Mouse (Mus musculus): Measurements from ENCODE around the gene Lin7a. TPM values are rescaled to one million over a fixed set of nuclear protein-coding genes. Genes with fewer than 3 reads are reported as not detected.

The Lin7a gene
- 1.6 and 1.9 TPM in 2 replicates for polyA plus RNA-seq (2015; fragmentation: Nextera tagmentation; extraction: Ambion mirVana)

GRCm38 (mm10) chr10:107271321-107272130 lies at the start of gene Lin7a:
Gene Lin7a (plus strand): TSS chr10:107271686.
- Histone ChIP-seq H3K9ac (peak within 1 kb of the TSS; percentile 78), H3K4me2 (peak within 1 kb of the TSS; percentile 99), H3K9me3 (no peaks in the 10 kb centered on the region), H3K36me3 (no peaks in the 10 kb centered on the region), H3K27me3 (replicated peaks) (peaks cover 45% of the 10 kb centered on the region), H3K4me3 (peak within 1 kb of the TSS; percentile 70), H3K4me1 (peaks cover 6% of the 10 kb centered on the region; the same call in 1 of the 2 replicates), H3K27ac (replicated peaks) (no peak within 1 kb of the TSS)
- 1% methylated on average over 38 of the region's 38 CpGs for WGBS
- no peak; the same call in 1 of the 2 replicates for ATAC-seq (ENCODE audit: extremely low read depth, insufficient number of reproducible peaks, low FRiP score, low TSS enrichment)

DNA sequence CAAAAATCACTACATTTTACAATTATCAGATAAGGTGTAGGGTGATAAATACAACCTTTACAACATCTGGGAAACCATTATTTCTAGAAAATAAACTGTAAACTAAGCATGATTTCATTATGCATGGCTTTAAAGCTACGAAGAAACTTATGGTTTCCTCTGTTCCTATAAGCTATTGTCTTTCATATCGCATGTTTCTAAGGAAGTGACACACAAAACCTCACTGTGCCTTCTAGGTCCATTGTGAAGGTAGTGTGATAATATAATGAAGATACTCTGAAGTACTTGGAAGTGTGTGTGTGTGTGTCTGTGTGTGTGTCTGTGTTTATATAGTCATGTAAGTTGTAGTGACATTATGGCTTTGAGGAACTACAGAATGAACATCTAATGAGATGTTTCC lies 49.8 kb upstream of the Lin7a start:
- Histone ChIP-seq H3K27me3 (replicated peaks) (no peaks in the 10 kb centered on the region), H3K4me3 (no peak overlapping the region), H3K9ac (no peak overlapping the region), H3K4me2 (no peak overlapping the region), H3K9me3 (no peaks in the 10 kb centered on the region), H3K36me3 (no peaks in the 10 kb centered on the region), H3K4me1 (no peaks in the 10 kb centered on the region), H3K27ac (replicated peaks) (no peak overlapping the region)
- 76% methylated on average over 2 of the region's 2 CpGs for WGBS
- ATAC-seq (ENCODE audit: extremely low read depth, insufficient number of reproducible peaks, low FRiP score, low TSS enrichment) = no peak

- no peaks in the 10 kb centered on the region for H3K4me1 ChIP-seq
- no peak overlapping the region for H3K9ac ChIP-seq
- ATAC-seq (ENCODE audit: extremely low read depth, insufficient number of reproducible peaks, low FRiP score, low TSS enrichment) = no peak
- H3K36me3 ChIP-seq = no peaks in the 10 kb centered on the region
- no peaks in the 10 kb centered on the region for H3K9me3 ChIP-seq
- no peaks in the 10 kb centered on the region for H3K27me3 ChIP-seq (replicated peaks)
- no peak overlapping the region for H3K4me2 ChIP-seq
- H3K4me3 ChIP-seq = no peak overlapping the region
- WGBS = 80% methylated on average over 8 of the region's 8 CpGs
- H3K27ac ChIP-seq (replicated peaks) = no peak overlapping the region
Observed at GRCm38 (mm10) chr10:107222406-107223185, 48.9 kb upstream of the Lin7a start.

DNA sequence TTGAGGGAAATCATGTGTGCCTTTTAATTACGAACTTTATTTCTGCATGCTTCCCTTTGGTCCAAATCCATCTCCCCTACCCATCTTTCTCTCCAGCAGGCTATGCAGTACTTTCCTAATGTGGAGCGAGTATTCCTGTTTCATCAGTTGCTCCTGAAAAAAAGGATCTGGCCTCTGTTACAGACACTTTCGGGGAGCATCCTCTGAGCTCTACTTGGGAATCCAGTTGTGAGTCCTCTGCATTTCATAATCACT lies 48.4 kb upstream of the Lin7a start:
- Histone ChIP-seq H3K27ac (replicated peaks) (no peak overlapping the region), H3K36me3 (no peaks in the 10 kb centered on the region), H3K9ac (no peak overlapping the region), H3K27me3 (replicated peaks) (no peaks in the 10 kb centered on the region), H3K4me1 (no peaks in the 10 kb centered on the region), H3K4me3 (no peak overlapping the region), H3K9me3 (no peaks in the 10 kb centered on the region), H3K4me2 (no peak overlapping the region)
- no peak for ATAC-seq (ENCODE audit: extremely low read depth, insufficient number of reproducible peaks, low FRiP score, low TSS enrichment)
- 75% methylated on average over 3 of the region's 3 CpGs for WGBS

- ATAC-seq (ENCODE audit: extremely low read depth, insufficient number of reproducible peaks, low FRiP score, low TSS enrichment) = no peak
- Histone ChIP-seq H3K4me1 (no peaks in the 10 kb centered on the region), H3K27me3 (replicated peaks) (no peaks in the 10 kb centered on the region), H3K27ac (replicated peaks) (no peak overlapping the region), H3K9ac (no peak overlapping the region), H3K36me3 (no peaks in the 10 kb centered on the region), H3K4me2 (no peak overlapping the region), H3K9me3 (no peaks in the 10 kb centered on the region), H3K4me3 (no peak overlapping the region)
- 71% methylated on average over 3 of the region's 3 CpGs for WGBS
Observed at GRCm38 (mm10) chr10:107223821-107224220, 47.7 kb upstream of the Lin7a start.

- no peak for ATAC-seq (ENCODE audit: extremely low read depth, insufficient number of reproducible peaks, low FRiP score, low TSS enrichment)
- Histone ChIP-seq H3K9me3 (no peaks in the 10 kb centered on the region), H3K36me3 (no peaks in the 10 kb centered on the region), H3K27ac (replicated peaks) (no peak overlapping the region), H3K4me3 (no peak overlapping the region), H3K27me3 (replicated peaks) (no peaks in the 10 kb centered on the region), H3K9ac (no peak overlapping the region), H3K4me2 (no peak overlapping the region), H3K4me1 (no peaks in the 10 kb centered on the region)
- WGBS = 80% methylated on average over 6 of the region's 6 CpGs
Observed at GRCm38 (mm10) chr10:107224596-107225330, 46.7 kb upstream of the Lin7a start.

GRCm38 (mm10) chr10:107225331-107225835 lies 46.1 kb upstream of the Lin7a start:
- H3K27ac ChIP-seq (replicated peaks) = no peak overlapping the region
- no peaks in the 10 kb centered on the region for H3K4me1 ChIP-seq
- H3K36me3 ChIP-seq = no peaks in the 10 kb centered on the region
- 80% methylated on average over 4 of the region's 4 CpGs for WGBS
- no peaks in the 10 kb centered on the region for H3K9me3 ChIP-seq
- no peak overlapping the region for H3K9ac ChIP-seq
- no peak overlapping the region for H3K4me3 ChIP-seq
- H3K4me2 ChIP-seq = no peak overlapping the region
- H3K27me3 ChIP-seq (replicated peaks) = no peaks in the 10 kb centered on the region
- no peak for ATAC-seq (ENCODE audit: extremely low read depth, insufficient number of reproducible peaks, low FRiP score, low TSS enrichment)

GRCm38 (mm10) chr10:107225871-107226270 lies 45.6 kb upstream of the Lin7a start:
- WGBS = 77% methylated on average over 4 of the region's 4 CpGs
- H3K4me2 ChIP-seq = no peak overlapping the region
- H3K36me3 ChIP-seq = no peaks in the 10 kb centered on the region
- no peak overlapping the region for H3K27ac ChIP-seq (replicated peaks)
- no peaks in the 10 kb centered on the region for H3K4me1 ChIP-seq
- no peaks in the 10 kb centered on the region for H3K9me3 ChIP-seq
- H3K4me3 ChIP-seq = no peak overlapping the region
- ATAC-seq (ENCODE audit: extremely low read depth, insufficient number of reproducible peaks, low FRiP score, low TSS enrichment) = no peak
- no peaks in the 10 kb centered on the region for H3K27me3 ChIP-seq (replicated peaks)
- no peak overlapping the region for H3K9ac ChIP-seq

GRCm38 (mm10) chr10:107227901-107228300 lies 43.6 kb upstream of the Lin7a start:
- no peaks in the 10 kb centered on the region for H3K36me3 ChIP-seq
- 86% methylated on average over 1 of the region's 1 CpGs for WGBS
- no peak for ATAC-seq (ENCODE audit: extremely low read depth, insufficient number of reproducible peaks, low FRiP score, low TSS enrichment)

DNA sequence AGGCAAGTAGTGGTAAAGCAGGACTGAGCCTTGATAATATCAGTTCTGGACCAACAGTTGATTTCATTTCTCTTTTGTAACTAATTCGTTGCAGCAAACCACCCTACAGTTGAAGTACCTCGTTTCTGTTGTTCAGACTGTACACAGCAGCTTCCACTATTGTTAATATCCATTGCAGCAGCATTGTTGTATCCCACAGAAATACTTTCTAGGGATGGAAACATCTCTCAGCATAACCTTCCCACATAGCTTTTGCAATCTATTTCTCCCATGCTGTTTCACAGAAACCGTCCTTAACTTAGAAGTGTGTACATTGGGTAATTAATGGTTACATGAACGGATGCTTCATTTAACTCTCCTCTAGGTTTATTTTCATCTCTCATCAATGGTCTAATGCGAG lies 42.7 kb upstream of the Lin7a start:
- no peak for ATAC-seq (ENCODE audit: extremely low read depth, insufficient number of reproducible peaks, low FRiP score, low TSS enrichment)
- 75% methylated on average over 5 of the region's 5 CpGs for WGBS

More at GRCm38 (mm10) chr10:107227901-107228300, 43.6 kb upstream of the Lin7a start:
- Histone ChIP-seq H3K4me3 (no peak overlapping the region), H3K4me1 (no peaks in the 10 kb centered on the region), H3K27ac (replicated peaks) (no peak overlapping the region), H3K9me3 (no peaks in the 10 kb centered on the region), H3K4me2 (no peak overlapping the region), H3K27me3 (replicated peaks) (no peaks in the 10 kb centered on the region), H3K9ac (no peak overlapping the region)

DNA sequence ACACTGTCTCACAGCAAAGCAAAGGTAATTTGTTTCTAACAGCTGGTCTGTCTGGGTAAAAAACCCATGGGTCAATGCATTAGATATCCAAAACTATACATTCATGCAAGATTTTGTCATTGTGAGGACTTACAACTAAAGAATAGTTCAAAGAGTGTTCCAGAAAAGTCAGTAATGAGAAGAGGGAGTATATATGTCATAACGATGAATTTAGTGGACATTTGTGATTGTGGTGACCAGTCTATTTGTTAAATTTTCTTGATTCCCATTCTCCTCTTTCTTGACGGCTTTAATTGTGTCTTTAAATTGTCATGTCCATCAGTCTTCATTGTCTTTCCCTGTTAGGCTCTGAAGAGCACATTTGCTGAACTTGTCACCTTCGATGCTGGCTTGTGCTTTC lies 42.1 kb upstream of the Lin7a start:
- ATAC-seq (ENCODE audit: extremely low read depth, insufficient number of reproducible peaks, low FRiP score, low TSS enrichment) = no peak
- H3K9ac ChIP-seq = no peak overlapping the region
- H3K27me3 ChIP-seq (replicated peaks) = no peaks in the 10 kb centered on the region
- no peaks in the 10 kb centered on the region for H3K36me3 ChIP-seq
- 62% methylated on average over 3 of the region's 3 CpGs for WGBS
- H3K4me1 ChIP-seq = no peaks in the 10 kb centered on the region
- H3K27ac ChIP-seq (replicated peaks) = no peak overlapping the region
- no peak overlapping the region for H3K4me3 ChIP-seq
- H3K4me2 ChIP-seq = no peak overlapping the region
- H3K9me3 ChIP-seq = no peaks in the 10 kb centered on the region

More for the DNA sequence above, 42.7 kb upstream of the Lin7a start:
- H3K4me3 ChIP-seq = no peak overlapping the region
- no peak overlapping the region for H3K4me2 ChIP-seq
- H3K36me3 ChIP-seq = no peaks in the 10 kb centered on the region
- no peaks in the 10 kb centered on the region for H3K4me1 ChIP-seq
- H3K27ac ChIP-seq (replicated peaks) = no peak overlapping the region
- H3K9me3 ChIP-seq = no peaks in the 10 kb centered on the region
- H3K9ac ChIP-seq = no peak overlapping the region
- no peaks in the 10 kb centered on the region for H3K27me3 ChIP-seq (replicated peaks)

All from heart, embryonic 13.5 days (tissue).